32 mouse cellular contexts compared by ENCODE assay signal in genomic region chr3:109059903-109060302, GRCm38 (mm10). TPM values are rescaled to one million over a fixed set of nuclear protein-coding genes. Genes with fewer than 3 reads are reported as not detected.
DNase-seq lines count a peak whose midpoint lies in the region; ATAC-seq lines count a peak whose summit lies in the region.
"Had no signal": no experiment of that assay in that cellular context is flagged by ENCODE, and none has a peak within 500 bp of the region (broad histone marks: within the 10 kb centered on the region; RNA-seq: fewer than 3 reads in every experiment).

No protein-coding gene starts in this region.

- no peak overlapping the region for H3K9ac ChIP-seq in heart, embryonic 14.5 days (ENCODE audit: low read length)
- no peak overlapping the region for H3K9ac ChIP-seq in limb, embryonic 13.5 days
- H3K9ac ChIP-seq in forebrain, embryonic 11.5 days (ENCODE audit: low read length), result no peak overlapping the region
- H3K9ac ChIP-seq: embryonic facial prominence, embryonic 12.5 days; forebrain, embryonic 13.5 days; heart, embryonic 15.5 days; intestine, embryonic 15.5 days; liver, embryonic 12.5 days; midbrain, embryonic 13.5 days; neural tube, embryonic 12.5 days had no signal

- DNase-seq in heart, postnatal 36 days, result no peak
- peak; percentile 6 to 40 for DNase-seq in right cerebral cortex, adult 2 months (ENCODE audit: low spot score in 2 of 2)
- no peak for DNase-seq in right cerebral cortex, postnatal 14 days
- no peak for DNase-seq in MN1 (ENCODE audit: low spot score)
- no peak for DNase-seq in forebrain, embryonic 11.5 days (ENCODE audit: low spot score)
- DNase-seq: B cell, adult 2 months; cerebellum, adult 11-12 months; cerebellum, postnatal 25 days; kidney, adult 9 months; kidney, postnatal 25 days; lung, adult 18-20 months; lung, postnatal 14 days; thymus, postnatal 25 days had no signal

- H3K9me3 ChIP-seq in heart, embryonic 14.5 days (ENCODE audit: control insufficient read depth, low read length), result no peaks in the 10 kb centered on the region
- H3K9me3 ChIP-seq in limb, embryonic 13.5 days, result no peaks in the 10 kb centered on the region
- H3K9me3 ChIP-seq in forebrain, embryonic 11.5 days (ENCODE audit: control insufficient read depth, low read length), result no peaks in the 10 kb centered on the region
- H3K9me3 ChIP-seq: embryonic facial prominence, embryonic 12.5 days; forebrain, embryonic 13.5 days; heart, embryonic 15.5 days; intestine, embryonic 15.5 days; liver, embryonic 12.5 days; midbrain, embryonic 13.5 days; neural tube, embryonic 12.5 days had no signal

- no peaks in the 10 kb centered on the region for H3K27me3 ChIP-seq in heart, embryonic 14.5 days (ENCODE audit: control insufficient read depth, insufficient read depth, low read length)
- no peaks in the 10 kb centered on the region for H3K27me3 ChIP-seq in limb, embryonic 13.5 days
- no peaks in the 10 kb centered on the region for H3K27me3 ChIP-seq in forebrain, embryonic 11.5 days (ENCODE audit: control insufficient read depth, insufficient read depth, low read length)
- H3K27me3 ChIP-seq: embryonic facial prominence, embryonic 12.5 days; forebrain, embryonic 13.5 days; heart, embryonic 15.5 days; intestine, embryonic 15.5 days; liver, embryonic 12.5 days; midbrain, embryonic 13.5 days; neural tube, embryonic 12.5 days had no signal

- 0 out of 4 replicates have a peak, but pooled peaks cover 0 to 4% of the 10 kb centered on the region in 2 experiments for H3K4me1 ChIP-seq in heart, embryonic 14.5 days (ENCODE audit: control insufficient read depth in 2 of 2, insufficient read depth in 2 of 2, low read length in 2 of 2)
- peaks cover 14% of the 10 kb centered on the region for H3K4me1 ChIP-seq in limb, embryonic 13.5 days
- 0 out of 2 replicates have a peak, but pooled peaks cover 2% of the 10 kb centered on the region for H3K4me1 ChIP-seq in forebrain, embryonic 11.5 days (replicated peaks; ENCODE audit: control insufficient read depth, insufficient read depth, low read length)
- H3K4me1 ChIP-seq: embryonic facial prominence, embryonic 12.5 days; forebrain, embryonic 13.5 days; heart, embryonic 15.5 days; intestine, embryonic 15.5 days; liver, embryonic 12.5 days; midbrain, embryonic 13.5 days; neural tube, embryonic 12.5 days had no signal

- H3K4me3 ChIP-seq in heart, embryonic 14.5 days (ENCODE audit: control insufficient read depth in 1 of 2, insufficient read depth in 1 of 2, low read depth in 1 of 2, low read length in 2 of 2), result no peak overlapping the region
- no peak overlapping the region for H3K4me3 ChIP-seq in limb, embryonic 13.5 days
- H3K4me3 ChIP-seq in forebrain, embryonic 11.5 days (ENCODE audit: low read depth, low read length), result no peak overlapping the region
- H3K4me3 ChIP-seq: embryonic facial prominence, embryonic 12.5 days; forebrain, embryonic 13.5 days; heart, embryonic 15.5 days; intestine, embryonic 15.5 days; liver, embryonic 12.5 days; midbrain, embryonic 13.5 days; neural tube, embryonic 12.5 days had no signal

- H3K4me2 ChIP-seq in heart, embryonic 14.5 days (ENCODE audit: low read length), result 0 out of 2 replicates have a peak overlapping the region, but pooled peaks have one; percentile 44
- H3K4me2 ChIP-seq in limb, embryonic 13.5 days (replicated peaks), result peak overlapping the region; percentile 38
- no peak overlapping the region for H3K4me2 ChIP-seq in forebrain, embryonic 11.5 days (ENCODE audit: low read depth, low read length, severe bottlenecking)
- H3K4me2 ChIP-seq: embryonic facial prominence, embryonic 12.5 days; forebrain, embryonic 13.5 days; heart, embryonic 15.5 days; intestine, embryonic 15.5 days; liver, embryonic 12.5 days; midbrain, embryonic 13.5 days; neural tube, embryonic 12.5 days had no signal

- ATAC-seq in heart, embryonic 14.5 days (ENCODE audit: insufficient number of reproducible peaks, insufficient read depth, low FRiP score, low read depth), result no peak
- ATAC-seq in limb, embryonic 13.5 days (ENCODE audit: low FRiP score, low read depth), result no peak
- ATAC-seq in forebrain, embryonic 11.5 days (replicated peaks; ENCODE audit: low FRiP score), result no peak
- ATAC-seq: forebrain, embryonic 13.5 days; hindbrain, embryonic 16.5 days; intestine, embryonic 15.5 days; liver, embryonic 12.5 days; midbrain, embryonic 13.5 days had no signal

- H3K27ac ChIP-seq in heart, embryonic 14.5 days (replicated peaks in 1 of 2; ENCODE audit: control insufficient read depth in 1 of 2, insufficient read depth in 1 of 2, low read depth in 2 of 2, low read length in 2 of 2), result no peak overlapping the region
- peak overlapping the region; percentile 39; the same call in 1 of the 2 replicates for H3K27ac ChIP-seq in limb, embryonic 13.5 days
- H3K27ac ChIP-seq in forebrain, embryonic 11.5 days (ENCODE audit: low read depth, low read length), result no peak overlapping the region
- H3K27ac ChIP-seq: embryonic facial prominence, embryonic 12.5 days; forebrain, embryonic 13.5 days; heart, embryonic 15.5 days; intestine, embryonic 15.5 days; liver, embryonic 12.5 days; midbrain, embryonic 13.5 days; neural tube, embryonic 12.5 days had no signal

- WGBS in heart, embryonic 14.5 days, result 61% methylated on average over 8 of the region's 8 CpGs
- WGBS in limb, embryonic 13.5 days, result 39% methylated on average over 8 of the region's 8 CpGs
- WGBS in forebrain, embryonic 11.5 days, result 73% methylated on average over 8 of the region's 8 CpGs

- no peaks in the 10 kb centered on the region for H3K36me3 ChIP-seq in heart, embryonic 14.5 days (ENCODE audit: control insufficient read depth, insufficient read depth, low read length)
- no peaks in the 10 kb centered on the region for H3K36me3 ChIP-seq in limb, embryonic 13.5 days
- H3K36me3 ChIP-seq in forebrain, embryonic 11.5 days (ENCODE audit: control insufficient read depth, insufficient read depth, low read length), result no peaks in the 10 kb centered on the region
- H3K36me3 ChIP-seq: embryonic facial prominence, embryonic 12.5 days; heart, embryonic 15.5 days; intestine, embryonic 15.5 days; liver, embryonic 12.5 days; midbrain, embryonic 13.5 days; neural tube, embryonic 12.5 days had no signal

- intact Hi-C loops in heart, postnatal 36 days (cut with DNase I), result loop anchor here (5.0 kb wide), 2 partner anchors 148 to 218 kb away; partner anchors contain the start of genes Prpf38b and Stxbp3

RNA-seq across cellular contexts. Expression of gene Slc25a54, which starts 20.4 kb away (rescaled TPM):
- not detected in 2 replicates for polyA plus RNA-seq in heart, embryonic 14.5 days (2014; fragmentation: Nextera tagmentation; extraction: Ambion mirVana)
- total RNA-seq in heart, postnatal 36 days (2021), result not detected
- not detected in 2 replicates for polyA plus RNA-seq in limb, embryonic 13.5 days (2015; fragmentation: Nextera tagmentation; extraction: Ambion mirVana)
- not detected in 2 replicates for polyA plus RNA-seq in forebrain, embryonic 11.5 days (2014; fragmentation: Nextera tagmentation; extraction: Ambion mirVana)
- total RNA-seq: adrenal gland, postnatal 4 days; gastrocnemius, postnatal 4 days; heart, adult 8-10 months; hematopoietic stem cell, adult 5-6 weeks; left cerebral cortex, adult 18-20 months; megakaryocyte, adult 5-6 weeks; MEL had no signal
- polyA plus RNA-seq: embryonic facial prominence, embryonic 12.5 days; forebrain, embryonic 13.5 days; heart, embryonic 15.5 days; hindbrain, embryonic 16.5 days; intestine, embryonic 15.5 days; limb, embryonic 11.5 days; liver, embryonic 12.5 days; midbrain, embryonic 13.5 days; neural tube, embryonic 12.5 days; spleen, adult 2 months had no signal

RNA-seq across cellular contexts. Expression of gene Fam102b, which starts 32.5 kb away (rescaled TPM):
- 9.4 and 9.8 TPM in 2 replicates for polyA plus RNA-seq in heart, embryonic 14.5 days (2014; fragmentation: Nextera tagmentation; extraction: Ambion mirVana)
- total RNA-seq in heart, postnatal 36 days (2021), result 10 to 100 TPM; 11.2 to 15.7 TPM
- polyA plus RNA-seq in limb, embryonic 13.5 days (2015; fragmentation: Nextera tagmentation; extraction: Ambion mirVana), result 7.5 and 7.8 TPM in 2 replicates
- 10.1 and 10.7 TPM in 2 replicates for polyA plus RNA-seq in forebrain, embryonic 11.5 days (2014; fragmentation: Nextera tagmentation; extraction: Ambion mirVana)

Comparison
In these comparisons a context has a peak if more than half of its experiments do, and no peak if none do; other contexts are left out.
1. DNase-seq: peak in right cerebral cortex, adult 2 months (2 of 2); none in heart, postnatal 36 days (0 of 2), right cerebral cortex, postnatal 14 days (single experiment), MN1 (single experiment) and forebrain, embryonic 11.5 days (single experiment).